Mouse (Mus musculus): ENCODE results near the gene Prkg1.

The Prkg1 gene

GRCm38 (mm10) chr19:31180757-31181156 is 584.1 kb downstream of the Prkg1 start:
- no peak for DNase-seq (ENCODE audit: extremely low spot score, low read depth, low spot score)

- DNase-seq (ENCODE audit: extremely low spot score, low read depth, low spot score) = no peak
Observed at GRCm38 (mm10) chr19:31177279-31177922, 587.4 kb downstream of the Prkg1 start.

GRCm38 (mm10) chr19:31170985-31171384 is 593.8 kb downstream of the Prkg1 start:
- DNase-seq (ENCODE audit: extremely low spot score, low read depth, low spot score) = no peak

GRCm38 (mm10) chr19:31158944-31159460 is 605.8 kb downstream of the Prkg1 start:
- no peak for DNase-seq (ENCODE audit: extremely low spot score, low read depth, low spot score)

GRCm38 (mm10) chr19:31153399-31153798 is 611.4 kb downstream of the Prkg1 start:
- DNase-seq (ENCODE audit: extremely low spot score, low read depth, low spot score) = no peak

- no peak for DNase-seq (ENCODE audit: extremely low spot score, low read depth, low spot score)
Observed at GRCm38 (mm10) chr19:31149902-31150301, 614.9 kb downstream of the Prkg1 start.

- no peak for DNase-seq (ENCODE audit: extremely low spot score, low read depth, low spot score)
Observed at GRCm38 (mm10) chr19:31147457-31147856, 617.4 kb downstream of the Prkg1 start.

GRCm38 (mm10) chr19:31146156-31146555 is 618.7 kb downstream of the Prkg1 start:
- no peak for DNase-seq (ENCODE audit: extremely low spot score, low read depth, low spot score)

GRCm38 (mm10) chr19:31141905-31142304 is 622.9 kb downstream of the Prkg1 start:
- DNase-seq (ENCODE audit: extremely low spot score, low read depth, low spot score) = no peak

GRCm38 (mm10) chr19:31136316-31136715 is 628.5 kb downstream of the Prkg1 start:
- DNase-seq (ENCODE audit: extremely low spot score, low read depth, low spot score) = no peak

GRCm38 (mm10) chr19:31132614-31133013 is 632.2 kb downstream of the Prkg1 start:
- DNase-seq (ENCODE audit: extremely low spot score, low read depth, low spot score) = no peak

- no peak for DNase-seq (ENCODE audit: extremely low spot score, low read depth, low spot score)
Observed at GRCm38 (mm10) chr19:31124628-31125027, 640.2 kb downstream of the Prkg1 start.

- DNase-seq (ENCODE audit: extremely low spot score, low read depth, low spot score) = no peak
Observed at GRCm38 (mm10) chr19:31114690-31115089, 650.1 kb downstream of the Prkg1 start.

GRCm38 (mm10) chr19:31106835-31107554 is 657.8 kb downstream of the Prkg1 start:
- DNase-seq (ENCODE audit: extremely low spot score, low read depth, low spot score) = no peak

- DNase-seq (ENCODE audit: extremely low spot score, low read depth, low spot score) = no peak
Observed at GRCm38 (mm10) chr19:31106036-31106435, 658.8 kb downstream of the Prkg1 start.

- DNase-seq (ENCODE audit: extremely low spot score, low read depth, low spot score) = no peak
Observed at GRCm38 (mm10) chr19:31104764-31105163, 660.1 kb downstream of the Prkg1 start.

GRCm38 (mm10) chr19:31099369-31099768 is 665.5 kb downstream of the Prkg1 start:
- DNase-seq (ENCODE audit: extremely low spot score, low read depth, low spot score) = no peak

GRCm38 (mm10) chr19:31097857-31098256 is 667.0 kb downstream of the Prkg1 start:
- no peak for DNase-seq (ENCODE audit: extremely low spot score, low read depth, low spot score)

- DNase-seq (ENCODE audit: extremely low spot score, low read depth, low spot score) = no peak
Observed at GRCm38 (mm10) chr19:31083761-31084160, 681.1 kb downstream of the Prkg1 start.

- DNase-seq (ENCODE audit: extremely low spot score, low read depth, low spot score) = peak; percentile 93
Observed at GRCm38 (mm10) chr19:31082662-31083429, 682.0 kb downstream of the Prkg1 start, which contains the start of gene Cstf2t. Cstf2t (plus strand) TSS chr19:31082837.

GRCm38 (mm10) chr19:31082226-31082625 is 682.6 kb downstream of the Prkg1 start:
- no peak for DNase-seq (ENCODE audit: extremely low spot score, low read depth, low spot score)

All from hindlimb bud, embryonic 11.5 days (tissue).